Mouse (Mus musculus): ENCODE results near the gene Atf6. TPM values are rescaled to one million over a fixed set of nuclear protein-coding genes. Genes with fewer than 3 reads are reported as not detected.

The Atf6 gene
- total and polyA plus RNA-seq, 3 experiments = 11.8 to 33.5 (median 33.3) TPM

GRCm38 (mm10) chr1:170845448-170846307 is 21.9 kb downstream of the Atf6 start:
- DNase-seq = no peak

- no peak for DNase-seq
These were observed 23.2 kb downstream of the Atf6 start for GRCm38 (mm10) chr1:170844380-170844779.

- no peak for DNase-seq
These were observed 27.9 kb downstream of the Atf6 start for GRCm38 (mm10) chr1:170839685-170840084.

GRCm38 (mm10) chr1:170834756-170835155 is 32.8 kb downstream of the Atf6 start:
- DNase-seq = no peak

- DNase-seq = no peak
These were observed 37.8 kb downstream of the Atf6 start for GRCm38 (mm10) chr1:170829781-170830180.

GRCm38 (mm10) chr1:170829344-170829743 is 38.2 kb downstream of the Atf6 start:
- DNase-seq = no peak

GRCm38 (mm10) chr1:170820103-170820814 is 47.3 kb downstream of the Atf6 start:
- no peak for DNase-seq

- no peak for DNase-seq
These were observed 52.1 kb downstream of the Atf6 start for GRCm38 (mm10) chr1:170815287-170816004.

- DNase-seq = no peak
These were observed 54.7 kb downstream of the Atf6 start for GRCm38 (mm10) chr1:170812822-170813221.

GRCm38 (mm10) chr1:170807600-170808270 is 59.8 kb downstream of the Atf6 start:
- DNase-seq = no peak

- DNase-seq = no peak
These were observed 62.9 kb downstream of the Atf6 start for GRCm38 (mm10) chr1:170804721-170805120.

GRCm38 (mm10) chr1:170802669-170803068 is 64.9 kb downstream of the Atf6 start:
- no peak for DNase-seq

- no peak for DNase-seq
These were observed 66.9 kb downstream of the Atf6 start for GRCm38 (mm10) chr1:170800694-170801093.

GRCm38 (mm10) chr1:170795741-170796347 is 71.7 kb downstream of the Atf6 start:
- DNase-seq = no peak

- DNase-seq = no peak
These were observed 76.0 kb downstream of the Atf6 start for GRCm38 (mm10) chr1:170791542-170791941.

- DNase-seq = no peak
These were observed 76.6 kb downstream of the Atf6 start for GRCm38 (mm10) chr1:170791001-170791400.

GRCm38 (mm10) chr1:170787643-170788042 is 79.9 kb downstream of the Atf6 start:
- no peak for DNase-seq

- DNase-seq = no peak
These were observed 80.8 kb downstream of the Atf6 start for GRCm38 (mm10) chr1:170786570-170787341.

- no peak for DNase-seq
These were observed 89.9 kb downstream of the Atf6 start for GRCm38 (mm10) chr1:170777688-170778087.

GRCm38 (mm10) chr1:170774431-170774830 is 93.1 kb downstream of the Atf6 start:
- no peak for DNase-seq

- DNase-seq = no peak
These were observed 94.1 kb downstream of the Atf6 start for GRCm38 (mm10) chr1:170773506-170773905.
